Mouse (Mus musculus): Measurements from ENCODE around the gene Tefm.

Gene Tefm

DNA sequence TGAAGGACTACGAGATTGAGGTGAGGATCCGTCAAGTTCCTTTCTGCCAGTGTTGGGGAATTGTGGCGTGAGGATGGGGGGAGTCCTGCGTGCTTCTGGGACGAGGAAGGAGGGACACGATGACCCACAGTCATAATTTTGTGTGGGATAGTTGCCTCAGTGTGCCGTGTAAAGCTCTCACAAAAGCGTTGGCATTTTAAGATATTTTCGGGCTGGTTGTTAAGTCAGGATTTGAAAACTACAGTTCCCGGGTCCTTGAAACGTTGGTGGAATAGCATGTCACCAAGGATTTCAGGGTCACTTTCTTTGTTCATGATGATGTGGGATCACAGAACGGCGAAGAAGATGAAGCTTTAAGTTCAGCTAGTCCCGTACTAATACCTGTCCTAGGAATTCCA, 52.2 kb downstream of the Tefm start:
- no peak for DNase-seq

DNA sequence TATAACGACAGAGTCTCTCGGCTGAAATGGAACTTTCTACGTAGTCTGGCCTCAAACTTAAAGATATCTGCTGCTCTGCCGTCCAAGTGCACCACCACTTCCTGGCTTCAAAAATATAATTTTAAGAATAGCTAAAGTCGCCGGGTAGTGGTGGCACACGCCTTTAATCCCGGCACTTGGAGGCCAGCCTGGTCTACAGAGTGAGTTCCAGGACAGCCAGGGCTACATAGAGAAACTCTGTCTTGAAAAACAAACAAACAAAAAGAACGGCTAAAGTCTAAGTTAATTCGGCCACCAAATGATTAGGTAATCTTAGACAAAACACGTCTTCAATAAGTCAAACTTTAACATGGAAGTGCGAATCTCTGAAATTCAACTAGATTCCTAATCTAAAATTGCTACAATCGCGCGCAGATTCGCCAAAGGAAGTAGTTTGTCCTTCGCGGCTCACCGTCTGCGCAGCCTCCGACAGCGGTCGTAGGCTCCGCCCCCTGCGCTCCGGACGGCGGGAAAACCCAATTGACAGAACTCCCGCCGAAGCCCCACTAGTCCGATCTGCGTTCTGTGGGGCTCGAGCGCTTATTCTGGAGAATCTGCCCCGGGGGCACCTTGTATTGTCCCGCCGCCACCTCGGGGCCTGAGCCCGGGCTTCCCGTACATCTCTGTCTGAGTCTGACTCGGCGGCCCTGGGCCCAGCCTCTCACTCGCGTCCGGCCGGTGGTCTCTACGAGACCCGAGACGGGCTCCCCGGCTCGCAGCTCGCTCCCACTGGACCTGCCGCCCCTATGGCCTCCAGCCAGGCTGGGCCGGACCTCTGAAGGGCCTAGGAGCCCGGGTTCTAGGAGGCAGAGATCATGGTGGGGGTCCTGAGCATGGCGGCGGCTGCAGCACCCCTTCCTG, 52.8 kb downstream of the Tefm start, which contains the start of gene Atad5:
Atad5 (plus strand) TSS at position 484 of the 900 bp plus-strand sequence.
- DNase-seq, result peak; percentile 87 to 88

DNA sequence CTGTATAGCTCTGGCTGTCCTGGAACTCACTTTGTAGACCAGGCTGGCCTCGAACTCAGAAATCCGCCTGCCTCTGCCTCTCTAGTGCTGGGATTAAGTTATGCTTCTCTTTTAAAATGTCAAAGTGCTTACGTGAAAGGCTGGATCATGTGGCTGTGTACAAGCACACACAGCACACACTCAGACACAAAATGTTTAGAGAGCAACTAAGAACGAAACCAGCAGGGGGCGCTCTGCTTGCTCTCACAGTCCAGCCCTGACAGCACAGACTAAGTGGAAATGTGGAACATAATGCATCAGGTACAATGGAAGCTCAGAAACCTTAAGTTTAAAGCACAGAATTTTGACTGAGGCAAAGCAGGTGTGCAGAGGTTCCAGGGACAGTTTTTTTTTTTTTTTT, 55.1 kb downstream of the Tefm start:
- peak; percentile 82 to 86 for DNase-seq

Measured in thymus, postnatal 36 days (tissue).